Mouse (Mus musculus) CD4-positive naive resting alpha-beta T cell, adult 57 days (primary cell): ENCODE measurements around the gene Flvcr1. TPM values are rescaled to one million over a fixed set of nuclear protein-coding genes. Genes with fewer than 3 reads are reported as not detected.

ENCODE experiments used
- total RNA-seq: library from RNA; stranded (reverse); gene quantifications from one replicate; pipeline ENCODE4 v1.2.4, GENCODE M21; 2023

The Flvcr1 gene
- 33.3 TPM for total RNA-seq

DNA sequence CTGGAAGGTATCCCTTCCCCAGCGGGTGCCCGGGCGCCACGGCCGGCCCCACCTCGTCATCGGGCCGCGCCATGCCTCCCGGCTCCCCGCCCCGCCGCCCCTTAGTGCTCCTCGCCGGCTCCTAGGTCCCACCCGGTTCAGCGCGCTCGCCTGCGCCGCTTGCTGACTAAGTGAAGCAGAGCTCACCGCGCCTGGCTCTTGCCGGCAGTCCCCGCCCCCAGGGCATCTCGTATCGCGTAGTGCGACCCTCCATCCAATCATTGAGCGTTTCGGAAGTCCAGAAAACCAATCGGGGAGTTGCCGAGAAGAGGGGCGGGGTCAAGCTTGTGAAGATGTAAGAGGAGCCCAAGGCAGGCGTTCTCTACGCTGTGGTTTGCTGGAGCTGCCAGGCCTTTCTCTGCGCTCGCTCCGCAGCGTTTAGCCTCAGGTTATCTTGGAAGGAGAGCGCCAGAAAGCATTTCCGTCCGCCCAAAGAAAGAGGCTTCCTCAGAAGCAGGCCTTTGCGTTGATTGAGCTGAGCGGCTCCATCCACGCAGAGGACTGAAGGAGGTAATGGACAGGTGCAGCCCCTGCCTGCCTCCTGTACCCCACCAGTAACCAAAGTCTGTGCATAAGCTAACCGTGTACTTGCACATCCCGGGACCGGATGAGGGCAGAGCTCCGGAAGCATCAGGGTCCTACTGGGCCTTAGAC is at the start of gene Flvcr1:
Gene Flvcr1, minus strand, starts transcription at position 138 of the 693 bp plus-strand sequence.

DNA sequence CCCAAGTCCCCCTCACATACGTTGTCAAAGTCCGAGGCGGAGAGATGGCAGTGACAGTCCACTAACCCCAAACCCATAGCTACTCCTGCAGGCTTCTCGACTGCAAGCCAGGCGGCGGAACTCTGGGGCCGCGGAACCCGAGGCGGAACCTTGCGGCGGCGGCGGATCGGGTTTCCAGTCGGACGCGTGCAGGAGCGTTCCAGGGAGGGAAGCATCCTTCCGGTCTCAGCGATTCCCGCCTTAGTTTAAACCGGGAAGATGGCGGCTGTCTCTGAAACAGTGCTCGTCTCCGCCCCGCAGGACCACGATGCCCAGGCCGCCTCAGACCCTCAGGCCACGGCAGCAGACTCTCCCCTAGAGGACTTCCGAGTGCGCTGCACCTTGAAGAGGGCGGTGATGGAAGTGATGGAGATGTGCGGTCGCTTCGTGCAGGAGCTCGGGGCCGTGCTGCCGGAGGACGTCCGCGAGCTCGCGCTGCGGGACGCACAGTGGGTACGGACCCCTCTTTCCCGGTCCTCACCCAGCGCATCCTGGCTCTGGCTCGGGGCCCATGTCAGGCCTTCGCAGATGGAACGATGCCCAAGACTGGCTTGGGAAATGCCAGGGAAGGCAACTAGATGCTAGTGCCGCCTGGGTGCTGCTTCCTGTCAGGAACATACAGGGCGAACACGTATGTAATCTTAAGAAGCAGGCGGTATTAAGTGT is 37.0 kb upstream of the Flvcr1 start, which contains the start of the genes Tatdn3 and Nsl1:
Gene Tatdn3, minus strand, starts transcription at position 152 of the 705 bp plus-strand sequence.
Gene Nsl1, plus strand, starts transcription at position 232 of the 705 bp plus-strand sequence.

DNA sequence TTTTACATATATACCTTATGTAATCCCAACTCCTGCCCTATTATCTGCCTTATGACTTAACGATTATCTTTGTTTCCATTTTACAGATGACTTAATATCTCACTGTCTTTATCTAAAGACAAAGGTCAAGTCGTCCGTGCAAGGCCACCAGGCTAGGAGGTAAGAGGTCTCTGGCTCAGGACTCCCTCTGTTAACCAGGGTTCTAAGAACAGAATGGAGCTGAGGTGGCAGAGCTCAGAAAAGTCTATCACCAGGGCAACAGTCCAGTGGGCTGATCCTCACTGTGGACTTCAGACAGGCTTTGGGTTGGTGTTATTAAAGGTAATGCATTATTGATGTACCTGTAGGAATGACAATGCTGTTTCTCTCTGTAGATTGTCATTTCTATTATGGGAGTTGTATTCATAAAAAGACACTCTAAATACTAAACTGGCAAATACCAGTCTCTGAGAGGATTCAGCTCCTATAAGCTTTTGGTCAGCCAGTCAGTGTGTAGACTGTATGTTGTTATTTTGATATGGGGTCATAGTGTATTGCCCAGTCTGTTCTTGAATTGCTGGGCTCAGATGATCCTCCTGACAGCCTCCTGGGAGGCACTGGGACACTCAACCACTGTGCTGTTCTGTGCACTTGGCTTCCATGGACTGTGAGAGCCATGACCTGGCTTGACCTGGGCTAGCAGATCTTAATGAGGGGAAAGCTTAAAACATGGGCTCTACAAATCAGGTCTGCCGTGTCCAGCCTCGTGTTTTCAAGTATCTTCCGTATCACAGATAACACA is 10.8 kb upstream of the Flvcr1 start, which contains the start of gene Spata45:
Gene Spata45, plus strand, starts transcription at position 86 of the 781 bp plus-strand sequence.

DNA sequence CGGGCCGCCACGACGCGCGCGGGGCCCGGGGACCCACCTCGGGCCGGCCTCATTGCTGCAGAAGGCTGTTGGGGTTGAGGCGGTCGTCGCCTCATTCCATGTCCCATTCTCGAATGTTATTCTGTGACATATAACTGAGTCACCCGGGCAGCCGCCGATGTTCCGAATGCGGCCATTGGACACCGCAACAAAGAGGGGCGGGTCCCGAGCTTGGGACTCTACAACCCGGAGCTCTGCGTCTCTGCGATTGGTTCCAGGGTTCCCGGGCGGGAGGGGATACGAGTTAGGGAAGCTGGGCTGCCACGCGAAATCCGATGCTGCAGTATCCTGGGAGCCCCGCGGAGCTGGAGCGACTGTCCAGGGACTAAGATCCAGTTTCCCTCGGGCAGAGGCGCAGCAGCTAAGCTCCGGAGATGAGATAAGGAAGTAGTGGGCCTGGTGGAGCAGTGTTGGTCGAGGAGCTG is 46.8 kb downstream of the Flvcr1 start, which contains the start of gene Vash2:
Gene Vash2, minus strand, starts transcription at position 197 of the 464 bp plus-strand sequence.

Other genes with a start within 250 kb of the Flvcr1 start
- gene Rps6kc1, start 114.4 kb downstream of the Flvcr1 start, total RNA-seq: 12.6 TPM
- 66.6 TPM for gene Angel2, start 101.0 kb downstream of the Flvcr1 start, total RNA-seq
- gene Vash2, start 46.9 kb downstream of the Flvcr1 start, total RNA-seq: not detected
- not detected for gene Spata45, start 10.5 kb upstream of the Flvcr1 start, total RNA-seq
- gene Tatdn3, start 36.8 kb upstream of the Flvcr1 start, total RNA-seq: 11.8 TPM
- 0.83 TPM for gene Nsl1, start 36.9 kb upstream of the Flvcr1 start, total RNA-seq
- not detected for gene Batf3, start 71.7 kb upstream of the Flvcr1 start, total RNA-seq
- not detected for gene Fam71a, start 138.7 kb upstream of the Flvcr1 start, total RNA-seq
- gene Atf3, start 191.9 kb upstream of the Flvcr1 start, total RNA-seq: 13.8 TPM